Mouse (Mus musculus) MEL (cell line): ENCODE measurements around the gene Pgm2. TPM values are rescaled to one million over a fixed set of nuclear protein-coding genes. Genes with fewer than 3 reads are reported as not detected.

Source experiments
- DNase-seq: peaks from one replicate; pipeline ENCODE4 v3.0.0; 2011; ENCODE audit warnings: low read depth, low spot score
- H3K27ac ChIP-seq: 2 replicates; pipeline ENCODE4 v1.5.1; 2012; ENCODE audit warnings: low read depth, mild to moderate bottlenecking, control low read depth, low read length, moderate library complexity; ENCODE audit not compliant: control insufficient read depth
- H3K27me3 ChIP-seq, 2 experiments: fragments of 150-350 bp in 1 of 2; sonication (generic) in 1 of 2; 2 replicates each; pipeline ENCODE4 v1.6.1; 2012; ENCODE audit warnings: low read length in 2 of 2, mild to moderate bottlenecking in 2 of 2, improper control_type of control experiment in 1 of 2, moderate library complexity in 1 of 2; ENCODE audit not compliant: insufficient read depth in 2 of 2, control insufficient read depth in 1 of 2
- H3K36me3 ChIP-seq, 2 experiments: 2 replicates each; pipeline ENCODE4 v1.6.1; 2012 to 2014; ENCODE audit warnings: low read length in 2 of 2, improper control_type of control experiment in 1 of 2, inconsistent platforms in 1 of 2, mild to moderate bottlenecking in 1 of 2; ENCODE audit not compliant: insufficient read depth in 2 of 2, control insufficient read depth in 1 of 2
- H3K4me1 ChIP-seq, 2 experiments: fragments of 150-350 bp in 1 of 2; sonication (generic) in 1 of 2; 2 replicates each; pipeline ENCODE4 v1.6.1; 2012; ENCODE audit warnings: low read length in 2 of 2, improper control_type of control experiment in 1 of 2, mild to moderate bottlenecking in 1 of 2; ENCODE audit not compliant: insufficient read depth in 2 of 2, control insufficient read depth in 1 of 2
- H3K4me3 ChIP-seq, 2 experiments: fragments of 150-350 bp in 1 of 2; sonication (generic) in 1 of 2; 2 replicates each; pipeline ENCODE4 v1.5.1; 2012; ENCODE audit warnings: low read depth in 2 of 2, low read length in 2 of 2, mild to moderate bottlenecking in 2 of 2, moderate library complexity in 2 of 2, control low read depth in 1 of 2, improper control_type of control experiment in 1 of 2; ENCODE audit not compliant: control insufficient read depth in 1 of 2, insufficient read depth in 1 of 2
- H3K79me2 ChIP-seq: 2 replicates; pipeline ENCODE4 v1.6.1; 2012; ENCODE audit warnings: mild to moderate bottlenecking, low read length, moderate library complexity; ENCODE audit not compliant: control insufficient read depth, poor library complexity, insufficient read depth
- H3K9ac ChIP-seq: 2 replicates; pipeline ENCODE4 v1.6.1; 2012; ENCODE audit warnings: low read depth, mild to moderate bottlenecking, control low read depth, low read length, moderate library complexity; ENCODE audit not compliant: control insufficient read depth, poor library complexity, severe bottlenecking
- H3K9me3 ChIP-seq: fragments of 150-350 bp; sonication (generic); replicated peaks from 2 replicates; pipeline ENCODE4 v1.6.1; 2012; ENCODE audit warnings: mild to moderate bottlenecking, low read length, improper control_type of control experiment, moderate library complexity; ENCODE audit not compliant: insufficient read depth
- CHD2 ChIP-seq: IDR thresholded peaks from 2 replicates; pipeline ENCODE4 v1.6.1; 2011; ENCODE audit warnings: low read length, improper control_type of control experiment
- GABPA ChIP-seq: IDR thresholded peaks from 2 replicates; pipeline ENCODE4 v1.6.1; 2012; ENCODE audit warnings: low read depth, mild to moderate bottlenecking, inconsistent platforms, low read length, improper control_type of control experiment, moderate library complexity
- GATA1 ChIP-seq: IDR thresholded peaks from 2 replicates; pipeline ENCODE4 v1.6.1; 2011; ENCODE audit warnings: low read depth, low read length, improper control_type of control experiment
- MAZ ChIP-seq: IDR thresholded peaks from 2 replicates; pipeline ENCODE4 v1.6.1; 2012; ENCODE audit warnings: low read depth, mild to moderate bottlenecking, inconsistent platforms, low read length, improper control_type of control experiment
- MEF2A ChIP-seq: IDR thresholded peaks from 2 replicates; pipeline ENCODE4 v1.6.1; 2014; ENCODE audit warnings: low read depth, mild to moderate bottlenecking, inconsistent platforms, low read length, improper control_type of control experiment; ENCODE audit not compliant: poor library complexity, insufficient replicate concordance, severe bottlenecking; ENCODE audit errors: extremely low read depth
- MYC ChIP-seq: IDR thresholded peaks from 2 replicates; pipeline ENCODE4 v1.6.1; 2011; ENCODE audit warnings: low read depth, mild to moderate bottlenecking, low read length, improper control_type of control experiment, moderate library complexity
- POLR2A ChIP-seq, 2 experiments: IDR thresholded peaks; 2 replicates each; pipeline ENCODE4 v1.6.1; 2011 to 2012; ENCODE audit warnings: low read length in 2 of 2, mild to moderate bottlenecking in 2 of 2, control low read depth in 1 of 2, improper control_type of control experiment in 1 of 2, low read depth in 1 of 2, moderate library complexity in 1 of 2; ENCODE audit not compliant: control insufficient read depth in 1 of 2, insufficient read depth in 1 of 2, poor library complexity in 1 of 2
- POLR2AphosphoS2 ChIP-seq: IDR thresholded peaks from 2 replicates; pipeline ENCODE4 v1.6.1; 2011; ENCODE audit warnings: low read length, improper control_type of control experiment
- POLR2AphosphoS5 ChIP-seq: IDR thresholded peaks from 2 replicates; pipeline ENCODE4 v1.6.1; 2012; ENCODE audit warnings: low read depth, borderline replicate concordance, mild to moderate bottlenecking, inconsistent platforms, low read length, moderate library complexity, mixed read lengths
- SIN3A ChIP-seq: IDR thresholded peaks from 2 replicates; pipeline ENCODE4 v1.6.1; 2012; ENCODE audit warnings: low read length, improper control_type of control experiment, inconsistent platforms
- TAL1 ChIP-seq: IDR thresholded peaks from 2 replicates; pipeline ENCODE4 v1.6.1; 2012; ENCODE audit warnings: mild to moderate bottlenecking, inconsistent platforms, low read length, moderate library complexity, mixed read lengths
- TBP ChIP-seq: IDR thresholded peaks from 2 replicates; pipeline ENCODE4 v1.8.0; 2011; ENCODE audit warnings: low read depth, low read length, improper control_type of control experiment
- TCF12 ChIP-seq: IDR thresholded peaks from 2 replicates; pipeline ENCODE4 v1.6.1; 2014; ENCODE audit warnings: low read depth, mild to moderate bottlenecking, inconsistent platforms, low read length, improper control_type of control experiment, moderate library complexity
- UBTF ChIP-seq: IDR thresholded peaks from 2 replicates; pipeline ENCODE4 v1.6.1; 2012; ENCODE audit warnings: low read depth, mild to moderate bottlenecking, inconsistent platforms, low read length, improper control_type of control experiment, moderate library complexity, borderline replicate concordance; ENCODE audit not compliant: insufficient read depth
- USF1 ChIP-seq: IDR thresholded peaks from 2 replicates; pipeline ENCODE4 v1.6.1; 2014; ENCODE audit warnings: low read depth, mild to moderate bottlenecking, inconsistent platforms, low read length, improper control_type of control experiment, moderate library complexity
- USF2 ChIP-seq, 2 experiments: IDR thresholded peaks; 2 replicates each; pipeline ENCODE4 v1.6.1; 2011 to 2012; ENCODE audit warnings: improper control_type of control experiment in 2 of 2, low read length in 2 of 2, borderline replicate concordance in 1 of 2, inconsistent platforms in 1 of 2, low read depth in 1 of 2, mild to moderate bottlenecking in 1 of 2; ENCODE audit not compliant: insufficient read depth in 1 of 2
- ZKSCAN1 ChIP-seq: IDR thresholded peaks from 2 replicates; pipeline ENCODE4 v1.6.1; 2012; ENCODE audit warnings: low read depth, mild to moderate bottlenecking, inconsistent platforms, low read length, improper control_type of control experiment, moderate library complexity
- ZNF384 ChIP-seq: IDR thresholded peaks from 2 replicates; pipeline ENCODE4 v1.6.1; 2012; ENCODE audit warnings: low read depth, mild to moderate bottlenecking, inconsistent platforms, low read length, improper control_type of control experiment
- polyA plus RNA-seq, 2 experiments: library from polyadenylated mRNA; stranded (reverse) in 1 of 2; unstranded in 1 of 2; fragments of >175 nt in 1 of 2; fragments of >200 nt in 1 of 2; gene quantifications; 2 replicates each; pipeline versions ENCODE4 v1.2.1 to v1.2.4; 2012; ENCODE audit warnings: low replicate concordance in 2 of 2, low read depth in 1 of 2; ENCODE audit not compliant: insufficient read length in 2 of 2, insufficient read depth in 1 of 2, missing spikeins in 1 of 2
- total RNA-seq: library from RNA; depleted of rRNA; stranded (reverse); fragments of 300-350 nt; gene quantifications from 2 replicates; pipeline ENCODE4 v1.2.3, GENCODE M21; 2012

Gene Pgm2
- total and polyA plus RNA-seq, 3 experiments = 22.0 to 64.0 TPM; not detected in 1

- no peak overlapping the region for H3K9ac ChIP-seq
- no peak for TF ChIP-seq POLR2AphosphoS2
- TF ChIP-seq ZNF384 = no peak
- TF ChIP-seq GATA1 = peak; percentile 39; the same call in 1 of the 2 replicates
- TF ChIP-seq, all 39 proteins: peak for 1
- peaks cover 0 to 23% of the 10 kb centered on the region in 2 experiments; a peak in 2 of 4 replicates for H3K36me3 ChIP-seq
- no peaks in the 10 kb centered on the region for H3K27me3 ChIP-seq
- peaks cover 16% of the 10 kb centered on the region for H3K79me2 ChIP-seq
- peaks cover 15 to 33% of the 10 kb centered on the region in 2 experiments for H3K4me1 ChIP-seq
- no peaks in the 10 kb centered on the region for H3K9me3 ChIP-seq
- H3K4me3 ChIP-seq = no peak overlapping the region; a peak in 1 of 4 replicates
- peak; percentile 31 for DNase-seq
- H3K27ac ChIP-seq = no peak overlapping the region
Observed at GRCm38 (mm10) chr5:64161917-64162316, 69.2 kb downstream of the Pgm2 start.

- DNase-seq = no peak
- H3K9me3 ChIP-seq = no peaks in the 10 kb centered on the region
- peaks cover 12 to 32% of the 10 kb centered on the region in 2 experiments for H3K4me1 ChIP-seq
- H3K36me3 ChIP-seq = peaks cover 0 to 21% of the 10 kb centered on the region in 2 experiments; a peak in 2 of 4 replicates
- H3K9ac ChIP-seq = no peak overlapping the region
- H3K79me2 ChIP-seq = peaks cover 16% of the 10 kb centered on the region
- TF ChIP-seq CHD2 (no peak), POLR2A (IDR thresholded peaks at IDR 0.05; ENCODE audit: control insufficient read depth in 1 of 2, insufficient read depth in 1 of 2, low read depth in 1 of 2, low read length in 2 of 2, poor library complexity in 1 of 2) (no peak), GABPA (no peak), POLR2AphosphoS5 (no peak), TCF12 (no peak), TAL1 (no peak), USF2 (IDR thresholded peaks at IDR 0.05; ENCODE audit: borderline replicate concordance in 1 of 2, insufficient read depth in 1 of 2, low read depth in 1 of 2, low read length in 2 of 2) (no peak), GATA1 (no peak), SIN3A (no peak), MEF2A (no peak), MAZ (no peak), UBTF (no peak), USF1 (no peak), TBP (no peak)
- H3K27me3 ChIP-seq = no peaks in the 10 kb centered on the region
- H3K27ac ChIP-seq = no peak overlapping the region
- H3K4me3 ChIP-seq = no peak overlapping the region
Observed at GRCm38 (mm10) chr5:64162582-64162981, 69.8 kb downstream of the Pgm2 start.

DNA sequence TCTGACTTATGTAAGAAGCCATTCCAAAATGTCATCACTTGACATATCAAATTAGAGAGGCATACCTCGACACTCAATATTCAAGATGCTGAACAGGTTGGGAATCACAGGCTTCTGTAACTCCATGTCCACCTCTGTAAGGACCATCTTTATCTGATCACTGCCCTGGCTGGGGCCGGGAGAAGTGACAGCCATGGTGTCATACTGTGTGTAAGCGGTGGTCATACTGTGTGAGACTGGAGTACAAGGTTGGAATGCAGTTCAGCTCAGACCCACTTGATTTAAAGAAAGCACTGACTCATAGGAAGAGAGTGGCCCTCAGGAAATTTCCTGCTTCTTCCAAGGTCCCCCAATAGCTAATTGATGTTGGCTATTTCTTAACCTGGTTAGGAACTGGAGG, 71.7 kb downstream of the Pgm2 start:
- TF ChIP-seq ZKSCAN1 = peak; percentile 80
- no peak for TF ChIP-seq MYC
- peaks cover 15% of the 10 kb centered on the region for H3K79me2 ChIP-seq
- no peak overlapping the region for H3K27ac ChIP-seq
- no peak overlapping the region for H3K9ac ChIP-seq
- H3K4me1 ChIP-seq = peaks cover 16 to 26% of the 10 kb centered on the region in 2 experiments
- H3K27me3 ChIP-seq = no peaks in the 10 kb centered on the region
- no peak overlapping the region for H3K4me3 ChIP-seq
- H3K9me3 ChIP-seq = no peaks in the 10 kb centered on the region
- peaks cover 0 to 16% of the 10 kb centered on the region in 2 experiments; a peak in 2 of 4 replicates for H3K36me3 ChIP-seq
- DNase-seq = no peak
